Mouse (Mus musculus) myocyte (in vitro differentiated cells): Measurements from ENCODE around the gene Nrp1. TPM values are rescaled to one million over a fixed set of nuclear protein-coding genes. Genes with fewer than 3 reads are reported as not detected.

ENCODE experiments used
- H3K27me3 ChIP-seq: one replicate; pipeline ENCODE4 v1.6.1; 2011; ENCODE audit not compliant: control insufficient read depth, insufficient read depth, insufficient read length
- H3K36me3 ChIP-seq: one replicate; pipeline ENCODE4 v1.6.1; 2011; ENCODE audit not compliant: control insufficient read depth, insufficient read depth
- H3K4me2 ChIP-seq: one replicate; pipeline ENCODE4 v1.6.1; 2011; ENCODE audit warnings: low read depth, control low read depth
- H3K4me3 ChIP-seq: one replicate; pipeline ENCODE4 v1.5.1; 2011; ENCODE audit warnings: mild to moderate bottlenecking, control low read depth, moderate library complexity
- H3K79me2 ChIP-seq: one replicate; pipeline ENCODE4 v1.6.1; 2011; ENCODE audit not compliant: control insufficient read depth, insufficient read depth
- H3ac ChIP-seq: one replicate; pipeline ENCODE4 v1.6.1; 2011; ENCODE audit not compliant: control insufficient read depth, insufficient read length
- CEBPB ChIP-seq: IDR thresholded peaks from 2 replicates; pipeline ENCODE4 v1.6.1; 2011; ENCODE audit warnings: mild to moderate bottlenecking, moderate library complexity; ENCODE audit not compliant: poor library complexity, insufficient read depth, severe bottlenecking
- E2F4 ChIP-seq: IDR thresholded peaks from one replicate; pipeline ENCODE4 v1.6.1; 2011; ENCODE audit warnings: mild to moderate bottlenecking, control low read depth, moderate library complexity; ENCODE audit not compliant: insufficient read depth
- MAX ChIP-seq: IDR thresholded peaks from one replicate; pipeline ENCODE4 v1.6.1; 2011; ENCODE audit warnings: low read depth, mild to moderate bottlenecking, control low read depth
- MYOD1 ChIP-seq, 3 experiments: IDR thresholded peaks; one replicate each; pipeline ENCODE4 v1.6.1; 2011; ENCODE audit warnings: control low read depth in 2 of 3, low read depth in 2 of 3, mild to moderate bottlenecking in 2 of 3, moderate library complexity in 1 of 3; ENCODE audit not compliant: insufficient read length in 2 of 3, control insufficient read depth in 1 of 3
- MYOG ChIP-seq, 3 experiments: IDR thresholded peaks; one replicate each; pipeline ENCODE4 v1.6.1; 2011; ENCODE audit warnings: control low read depth in 2 of 3, low read depth in 2 of 3, mild to moderate bottlenecking in 2 of 3; ENCODE audit not compliant: insufficient read length in 2 of 3, control insufficient read depth in 1 of 3, insufficient read depth in 1 of 3
- POLR2A ChIP-seq: IDR thresholded peaks from one replicate; pipeline ENCODE4 v1.6.1; 2011; ENCODE audit warnings: low read depth, mild to moderate bottlenecking, control low read depth, moderate library complexity; ENCODE audit not compliant: insufficient read length
- POLR2AphosphoS2 ChIP-seq: IDR thresholded peaks from one replicate; pipeline ENCODE4 v1.6.1; 2011; ENCODE audit warnings: low read depth, control low read depth; ENCODE audit not compliant: insufficient read length
- REST ChIP-seq: IDR thresholded peaks from one replicate; pipeline ENCODE4 v1.6.1; 2011; ENCODE audit warnings: mild to moderate bottlenecking, control low read depth, moderate library complexity; ENCODE audit not compliant: insufficient read depth, insufficient read length
- SRF ChIP-seq: IDR thresholded peaks from one replicate; pipeline ENCODE4 v1.6.1; 2011; ENCODE audit warnings: low read depth; ENCODE audit not compliant: control insufficient read depth, insufficient read length
- TCF12 ChIP-seq: IDR thresholded peaks from one replicate; pipeline ENCODE4 v1.6.1; 2011; ENCODE audit warnings: mild to moderate bottlenecking, control low read depth; ENCODE audit not compliant: poor library complexity, insufficient read depth, severe bottlenecking
- TCF3 ChIP-seq: IDR thresholded peaks from one replicate; pipeline ENCODE4 v1.6.1; 2011; ENCODE audit warnings: low read depth, control low read depth; ENCODE audit not compliant: insufficient read length
- USF1 ChIP-seq: IDR thresholded peaks from one replicate; pipeline ENCODE4 v1.6.1; 2011; ENCODE audit warnings: low read depth, mild to moderate bottlenecking, control low read depth, moderate library complexity
- polyA plus RNA-seq: library from polyadenylated mRNA; unstranded; fragments of >200 nt; fragmentation: generic; extraction: Trizol; gene quantifications from one replicate; pipeline ENCODE4 v1.2.1, GENCODE M21; 2012; ENCODE audit warnings: missing spikeins

The Nrp1 gene
- polyA plus RNA-seq, 1 experiment = 12.7 TPM

- Histone ChIP-seq H3K36me3 (no peaks in the 10 kb centered on the region), H3K4me2 (no peak overlapping the region)
Observed at GRCm38 (mm10) chr8:128386963-128387621, 28.7 kb downstream of the Nrp1 start.

GRCm38 (mm10) chr8:128390759-128391158, 32.4 kb downstream of the Nrp1 start:
- Histone ChIP-seq H3K79me2 (peaks cover 62% of the 10 kb centered on the region), H3ac (no peak overlapping the region), H3K27me3 (no peaks in the 10 kb centered on the region), H3K36me3 (no peaks in the 10 kb centered on the region), H3K4me2 (no peak overlapping the region), H3K4me3 (no peak overlapping the region)
- no peak for TF ChIP-seq MAX
- no peak for TF ChIP-seq POLR2AphosphoS2
- no peak for TF ChIP-seq MYOG (IDR thresholded peaks at IDR 0.05; ENCODE audit: control insufficient read depth in 1 of 3, insufficient read depth in 1 of 3, insufficient read length in 2 of 3, low read depth in 2 of 3)
- TF ChIP-seq TCF3 = no peak

More at GRCm38 (mm10) chr8:128386963-128387621, 28.7 kb downstream of the Nrp1 start:
- TF ChIP-seq POLR2A (no peak), MYOG (IDR thresholded peaks at IDR 0.05; ENCODE audit: control insufficient read depth in 1 of 3, insufficient read depth in 1 of 3, insufficient read length in 2 of 3, low read depth in 2 of 3) (no peak), POLR2AphosphoS2 (no peak), TCF12 (no peak)
- no peak overlapping the region for H3ac ChIP-seq
- no peak overlapping the region for H3K4me3 ChIP-seq
- H3K27me3 ChIP-seq = no peaks in the 10 kb centered on the region
- peaks cover 58% of the 10 kb centered on the region for H3K79me2 ChIP-seq

GRCm38 (mm10) chr8:128391182-128391760, 32.9 kb downstream of the Nrp1 start:
- no peak for TF ChIP-seq MYOD1 (IDR thresholded peaks at IDR 0.05; ENCODE audit: control insufficient read depth in 1 of 3, insufficient read length in 2 of 3, low read depth in 2 of 3)
- no peak for TF ChIP-seq USF1
- TF ChIP-seq CEBPB = no peak
- TF ChIP-seq MYOG (IDR thresholded peaks at IDR 0.05; ENCODE audit: control insufficient read depth in 1 of 3, insufficient read depth in 1 of 3, insufficient read length in 2 of 3, low read depth in 2 of 3) = no peak
- TF ChIP-seq MAX = no peak
- TF ChIP-seq E2F4 = no peak
- TF ChIP-seq SRF = no peak
- TF ChIP-seq REST = no peak
- TF ChIP-seq POLR2AphosphoS2 = no peak
- TF ChIP-seq POLR2A = no peak
- TF ChIP-seq TCF3 = no peak
- no peak for TF ChIP-seq TCF12
- Histone ChIP-seq H3K4me3 (no peak overlapping the region), H3K4me2 (no peak overlapping the region), H3K79me2 (peaks cover 66% of the 10 kb centered on the region), H3K27me3 (no peaks in the 10 kb centered on the region), H3ac (no peak overlapping the region), H3K36me3 (no peaks in the 10 kb centered on the region)

DNA sequence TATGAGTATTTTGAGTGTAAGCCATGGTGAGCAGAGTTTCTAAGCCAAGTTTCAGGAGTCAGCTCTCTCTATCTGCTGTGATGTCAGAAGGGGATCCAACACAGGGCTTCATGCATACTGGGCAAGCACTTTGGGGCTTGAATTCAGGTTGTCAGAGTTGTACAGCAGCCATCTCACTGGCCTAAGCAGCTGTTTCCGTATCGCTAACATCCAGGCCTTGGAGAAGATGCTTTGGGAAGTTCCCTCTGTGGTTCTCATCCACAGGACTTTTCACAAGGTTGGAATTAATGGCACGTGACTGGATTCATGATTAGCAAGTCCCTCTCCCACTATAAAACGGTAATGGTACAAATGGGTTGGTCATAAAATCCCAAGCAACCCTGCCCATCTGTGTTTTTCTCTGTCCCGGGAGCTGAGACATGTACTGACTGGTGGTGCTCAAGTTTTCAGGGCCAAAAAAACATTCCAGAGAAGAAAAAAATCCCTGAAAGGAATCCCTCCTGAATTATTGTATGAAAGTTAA, 36.3 kb downstream of the Nrp1 start:
- Histone ChIP-seq H3K79me2 (peaks cover 57% of the 10 kb centered on the region), H3K36me3 (no peaks in the 10 kb centered on the region), H3K4me3 (no peak overlapping the region), H3K4me2 (no peak overlapping the region), H3K27me3 (no peaks in the 10 kb centered on the region), H3ac (no peak overlapping the region)
- TF ChIP-seq TCF3 (no peak), E2F4 (no peak), TCF12 (no peak), MYOG (IDR thresholded peaks at IDR 0.05; ENCODE audit: control insufficient read depth in 1 of 3, insufficient read depth in 1 of 3, insufficient read length in 2 of 3, low read depth in 2 of 3) (no peak), USF1 (peak; percentile 53), CEBPB (no peak), POLR2AphosphoS2 (no peak), POLR2A (no peak), REST (no peak), SRF (no peak), MYOD1 (IDR thresholded peaks at IDR 0.05; ENCODE audit: control insufficient read depth in 1 of 3, insufficient read length in 2 of 3, low read depth in 2 of 3) (peak in 2 of 3 experiments; percentile 6 to 21), MAX (no peak)

GRCm38 (mm10) chr8:128396968-128397367, 38.6 kb downstream of the Nrp1 start:
- H3ac ChIP-seq = no peak overlapping the region
- H3K36me3 ChIP-seq = no peaks in the 10 kb centered on the region
- no peaks in the 10 kb centered on the region for H3K27me3 ChIP-seq
- H3K4me2 ChIP-seq = no peak overlapping the region
- TF ChIP-seq MYOD1 (IDR thresholded peaks at IDR 0.05; ENCODE audit: control insufficient read depth in 1 of 3, insufficient read length in 2 of 3, low read depth in 2 of 3) = no peak
- no peak for TF ChIP-seq TCF12
- no peak for TF ChIP-seq SRF
- no peak for TF ChIP-seq USF1
- TF ChIP-seq POLR2AphosphoS2 = no peak
- no peak for TF ChIP-seq E2F4
- TF ChIP-seq MYOG (IDR thresholded peaks at IDR 0.05; ENCODE audit: control insufficient read depth in 1 of 3, insufficient read depth in 1 of 3, insufficient read length in 2 of 3, low read depth in 2 of 3) = no peak
- TF ChIP-seq MAX = no peak
- no peak for TF ChIP-seq REST
- TF ChIP-seq CEBPB = no peak
- TF ChIP-seq POLR2A = no peak
- no peak for TF ChIP-seq TCF3
- no peak overlapping the region for H3K4me3 ChIP-seq
- peaks cover 46% of the 10 kb centered on the region for H3K79me2 ChIP-seq
